Mouse (Mus musculus): ENCODE measurements around the gene Plcd3. TPM values are rescaled to one million over a fixed set of nuclear protein-coding genes. Genes with fewer than 3 reads are reported as not detected.
A peak's percentile ranks its signal among the peaks of the same experiment; 100 is the strongest.

Plcd3 gene
- total and polyA plus RNA-seq, 3 experiments, result 13.7 to 22.3 (median 14.0) TPM

- Histone ChIP-seq H3K4me3 (no peak overlapping the region), H3K4me1 (ENCODE audit: control insufficient read depth, insufficient read depth, low read length) (peaks cover 10% of the 10 kb centered on the region), H3K36me3 (ENCODE audit: control insufficient read depth, insufficient read depth, low read length) (no peaks in the 10 kb centered on the region; the same call in none of the 2 replicates), H3K27ac (no peak overlapping the region), H3K9ac (ENCODE audit: low read depth, low read length) (no peak overlapping the region), H3K27me3 (ENCODE audit: control insufficient read depth, insufficient read depth, low read length) (no peaks in the 10 kb centered on the region), H3K79me2 (replicated peaks; ENCODE audit: control insufficient read depth, insufficient read depth, low read length) (no peaks in the 10 kb centered on the region)
- TF ChIP-seq CTCF (IDR thresholded peaks at IDR 0.05), result no peak
- TF ChIP-seq POLR2A (IDR thresholded peaks at IDR 0.05; ENCODE audit: insufficient read depth, low read depth, low read length), result no peak
- no peak for TF ChIP-seq EP300 (IDR thresholded peaks at IDR 0.05; ENCODE audit: insufficient read depth, low read depth, low read length)
- WGBS, result 100% methylated on average over 2 of the region's 2 CpGs
- no peak for DNase-seq
- intact Hi-C loops (cut with DNase I), result no loop called here
Measured at GRCm38 (mm10) chr11:103069731-103070130, 31.7 kb downstream of the Plcd3 start.

- peaks cover 10% of the 10 kb centered on the region for H3K4me1 ChIP-seq (ENCODE audit: control insufficient read depth, insufficient read depth, low read length)
- DNase-seq, result no peak
- no peaks in the 10 kb centered on the region; the same call in none of the 2 replicates for H3K36me3 ChIP-seq (ENCODE audit: control insufficient read depth, insufficient read depth, low read length)
- no peak overlapping the region for H3K27ac ChIP-seq
- intact Hi-C loops (cut with DNase I), result no loop called here
- H3K79me2 ChIP-seq (replicated peaks; ENCODE audit: control insufficient read depth, insufficient read depth, low read length), result no peaks in the 10 kb centered on the region
- 91% methylated on average over 11 of the region's 11 CpGs for WGBS
- H3K27me3 ChIP-seq (ENCODE audit: control insufficient read depth, insufficient read depth, low read length), result no peaks in the 10 kb centered on the region
- H3K9ac ChIP-seq (ENCODE audit: low read depth, low read length), result no peak overlapping the region
- H3K4me3 ChIP-seq, result no peak overlapping the region
- no peak for TF ChIP-seq EP300 (IDR thresholded peaks at IDR 0.05; ENCODE audit: insufficient read depth, low read depth, low read length)
- no peak for TF ChIP-seq POLR2A (IDR thresholded peaks at IDR 0.05; ENCODE audit: insufficient read depth, low read depth, low read length)
- TF ChIP-seq CTCF (IDR thresholded peaks at IDR 0.05), result no peak
Measured at GRCm38 (mm10) chr11:103068884-103069283, 32.6 kb downstream of the Plcd3 start.

GRCm38 (mm10) chr11:103068272-103068671, 33.2 kb downstream of the Plcd3 start:
- Histone ChIP-seq H3K9ac (ENCODE audit: low read depth, low read length) (no peak overlapping the region), H3K36me3 (ENCODE audit: control insufficient read depth, insufficient read depth, low read length) (no peaks in the 10 kb centered on the region; the same call in none of the 2 replicates), H3K4me3 (no peak overlapping the region), H3K27ac (peak overlapping the region; percentile 47), H3K79me2 (replicated peaks; ENCODE audit: control insufficient read depth, insufficient read depth, low read length) (no peaks in the 10 kb centered on the region), H3K27me3 (ENCODE audit: control insufficient read depth, insufficient read depth, low read length) (no peaks in the 10 kb centered on the region), H3K4me1 (ENCODE audit: control insufficient read depth, insufficient read depth, low read length) (peaks cover 10% of the 10 kb centered on the region)
- DNase-seq, result no peak
- intact Hi-C loops (cut with DNase I), result no loop called here
- no peak for TF ChIP-seq CTCF (IDR thresholded peaks at IDR 0.05)
- no peak for TF ChIP-seq POLR2A (IDR thresholded peaks at IDR 0.05; ENCODE audit: insufficient read depth, low read depth, low read length)
- TF ChIP-seq EP300 (IDR thresholded peaks at IDR 0.05; ENCODE audit: insufficient read depth, low read depth, low read length), result no peak
- WGBS, result 92% methylated on average over 4 of the region's 4 CpGs

GRCm38 (mm10) chr11:103067457-103068001, 33.9 kb downstream of the Plcd3 start:
- intact Hi-C loops (cut with DNase I), result no loop called here
- Histone ChIP-seq H3K36me3 (ENCODE audit: control insufficient read depth, insufficient read depth, low read length) (no peaks in the 10 kb centered on the region; the same call in none of the 2 replicates), H3K27ac (peak overlapping the region; percentile 47), H3K4me1 (ENCODE audit: control insufficient read depth, insufficient read depth, low read length) (peaks cover 10% of the 10 kb centered on the region), H3K4me3 (no peak overlapping the region), H3K27me3 (ENCODE audit: control insufficient read depth, insufficient read depth, low read length) (no peaks in the 10 kb centered on the region), H3K79me2 (replicated peaks; ENCODE audit: control insufficient read depth, insufficient read depth, low read length) (no peaks in the 10 kb centered on the region), H3K9ac (ENCODE audit: low read depth, low read length) (no peak overlapping the region)
- DNase-seq, result peak; percentile 71 to 82
- 22% methylated on average over 8 of the region's 8 CpGs for WGBS
- TF ChIP-seq CTCF (IDR thresholded peaks at IDR 0.05) (no peak), EP300 (IDR thresholded peaks at IDR 0.05; ENCODE audit: insufficient read depth, low read depth, low read length) (0 out of 2 replicates have a peak, but pooled peaks have one; percentile 17)

- intact Hi-C loops (cut with DNase I), result no loop called here
- H3K36me3 ChIP-seq (ENCODE audit: control insufficient read depth, insufficient read depth, low read length), result peaks cover under 1% of the 10 kb centered on the region
- WGBS, result 67% methylated on average over 6 of the region's 6 CpGs
- H3K27ac ChIP-seq, result peak overlapping the region; percentile 47
- H3K27me3 ChIP-seq (ENCODE audit: control insufficient read depth, insufficient read depth, low read length), result no peaks in the 10 kb centered on the region
- DNase-seq, result no peak
- H3K79me2 ChIP-seq (replicated peaks; ENCODE audit: control insufficient read depth, insufficient read depth, low read length), result no peaks in the 10 kb centered on the region
- no peak overlapping the region for H3K4me3 ChIP-seq
- TF ChIP-seq EP300 (IDR thresholded peaks at IDR 0.05; ENCODE audit: insufficient read depth, low read depth, low read length) (no peak), POLR2A (IDR thresholded peaks at IDR 0.05; ENCODE audit: insufficient read depth, low read depth, low read length) (no peak), CTCF (IDR thresholded peaks at IDR 0.05) (no peak)
- H3K4me1 ChIP-seq (ENCODE audit: control insufficient read depth, insufficient read depth, low read length), result peaks cover 10% of the 10 kb centered on the region
- no peak overlapping the region for H3K9ac ChIP-seq (ENCODE audit: low read depth, low read length)
Measured at GRCm38 (mm10) chr11:103067051-103067361, 34.5 kb downstream of the Plcd3 start.

- 82% methylated on average over 14 of the region's 14 CpGs for WGBS
- peak overlapping the region; percentile 47 for H3K27ac ChIP-seq
- intact Hi-C loops (cut with DNase I), result no loop called here
- H3K4me3 ChIP-seq, result no peak overlapping the region
- TF ChIP-seq POLR2A (IDR thresholded peaks at IDR 0.05; ENCODE audit: insufficient read depth, low read depth, low read length) (no peak), CTCF (IDR thresholded peaks at IDR 0.05) (no peak), EP300 (IDR thresholded peaks at IDR 0.05; ENCODE audit: insufficient read depth, low read depth, low read length) (no peak)
- peaks cover 6% of the 10 kb centered on the region for H3K36me3 ChIP-seq (ENCODE audit: control insufficient read depth, insufficient read depth, low read length)
- H3K4me1 ChIP-seq (ENCODE audit: control insufficient read depth, insufficient read depth, low read length), result peaks cover 10% of the 10 kb centered on the region
- no peak overlapping the region for H3K9ac ChIP-seq (ENCODE audit: low read depth, low read length)
- no peaks in the 10 kb centered on the region for H3K27me3 ChIP-seq (ENCODE audit: control insufficient read depth, insufficient read depth, low read length)
- H3K79me2 ChIP-seq (replicated peaks; ENCODE audit: control insufficient read depth, insufficient read depth, low read length), result no peaks in the 10 kb centered on the region
- DNase-seq, result no peak
Measured at GRCm38 (mm10) chr11:103066191-103067050, 35.0 kb downstream of the Plcd3 start.
